In the genomic region with DNA sequence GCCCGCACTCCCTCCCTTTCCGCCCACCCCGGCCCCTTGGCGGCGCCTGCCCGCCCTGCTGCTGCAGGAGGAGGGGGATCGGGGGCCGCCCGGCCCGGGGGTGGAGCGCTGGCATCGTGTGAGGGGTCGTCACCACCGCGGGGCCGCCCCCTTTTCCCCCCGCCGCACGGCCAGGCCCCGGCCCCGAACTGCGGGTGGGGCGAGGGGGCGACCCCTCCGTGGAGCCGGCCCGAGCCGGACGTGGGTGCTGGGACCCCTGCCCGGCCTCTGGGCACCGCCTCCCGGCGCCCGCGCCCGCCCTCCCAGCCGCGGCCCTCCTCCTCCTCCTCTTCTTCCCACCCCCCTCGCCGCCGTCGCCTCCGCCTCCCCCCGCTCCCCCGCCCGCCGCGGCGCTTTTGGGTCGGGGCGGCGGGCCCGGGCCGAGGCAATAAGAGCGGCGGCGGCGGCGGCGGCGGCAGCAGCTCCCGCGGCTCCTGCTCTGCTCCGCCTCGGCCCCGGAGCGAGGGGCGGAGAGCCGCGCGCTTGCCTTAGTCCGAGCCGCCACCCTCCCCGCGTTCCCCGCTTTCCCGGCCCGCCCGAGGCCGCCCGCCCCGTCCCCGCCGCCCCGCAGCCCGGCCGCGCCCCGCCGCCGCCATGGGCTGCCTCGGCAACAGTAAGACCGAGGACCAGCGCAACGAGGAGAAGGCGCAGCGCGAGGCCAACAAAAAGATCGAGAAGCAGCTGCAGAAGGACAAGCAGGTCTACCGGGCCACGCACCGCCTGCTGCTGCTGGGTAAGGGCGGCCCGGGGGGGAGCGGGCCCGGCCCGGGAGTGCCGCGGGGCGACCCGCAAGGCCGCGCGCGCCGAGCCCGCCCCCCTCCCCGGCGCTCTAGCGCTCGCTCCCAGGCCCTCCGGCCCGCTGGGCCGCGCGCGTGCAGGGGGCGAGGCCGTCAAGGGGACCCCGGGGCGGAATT, we compare ENCODE assay signal across 8 mouse cellular contexts. TPM values are rescaled to one million over a fixed set of nuclear protein-coding genes. Genes with fewer than 3 reads are reported as not detected.
DNase-seq lines count a peak whose midpoint lies in the region; ATAC-seq and TF ChIP-seq lines count a peak whose summit lies in the region.

No protein-coding gene starts in this region.

- H3K9ac ChIP-seq in heart, embryonic 16.5 days (ENCODE audit: low read length), result peak overlapping the region; percentile 100

- H3K27ac ChIP-seq in brown adipose tissue, adult 24 weeks (replicated peaks; ENCODE audit: low read depth, low read length), result peak overlapping the region; percentile 90
- H3K27ac ChIP-seq in forebrain, embryonic 10.5 days, result peak overlapping the region; percentile 100
- H3K27ac ChIP-seq in heart, embryonic 16.5 days (ENCODE audit: low read length), result peak overlapping the region; percentile 99

- H3K4me3 ChIP-seq in brown adipose tissue, adult 24 weeks (ENCODE audit: insufficient read depth, low read depth, low read length), result peak overlapping the region; percentile 85
- peak overlapping the region; percentile 98 for H3K4me3 ChIP-seq in forebrain, embryonic 10.5 days
- H3K4me3 ChIP-seq in heart, embryonic 16.5 days (ENCODE audit: low read length), result peak overlapping the region; percentile 96
- peak overlapping the region; percentile 72 for H3K4me3 ChIP-seq in lung, adult 2 months (replicated peaks; ENCODE audit: extremely low read depth, low read depth, low read length)

- H3K4me2 ChIP-seq in heart, embryonic 16.5 days (ENCODE audit: low read depth, low read length), result peak overlapping the region; percentile 72

- no peak for TF ChIP-seq CTCF in lung, adult 2 months (IDR thresholded peaks at IDR 0.05; ENCODE audit: insufficient read depth, low read length)

- H3K4me1 ChIP-seq in brown adipose tissue, adult 24 weeks (ENCODE audit: control insufficient read depth, insufficient read depth, insufficient read length, low read length), result peaks cover 13% of the 10 kb centered on the region
- peaks cover 65% of the 10 kb centered on the region for H3K4me1 ChIP-seq in forebrain, embryonic 10.5 days
- H3K4me1 ChIP-seq in heart, embryonic 16.5 days (ENCODE audit: control insufficient read depth, insufficient read depth, low read length), result peaks cover 38% of the 10 kb centered on the region
- peaks cover 16% of the 10 kb centered on the region for H3K4me1 ChIP-seq in lung, adult 2 months (ENCODE audit: control insufficient read depth, insufficient read depth, low read length)

- under 1% methylated on average over 92 of the region's 131 CpGs for WGBS in forebrain, embryonic 10.5 days
- under 1% methylated on average over 95 of the region's 131 CpGs for WGBS in heart, embryonic 16.5 days
- under 1% methylated on average over 103 of the region's 131 CpGs for WGBS in lung, adult 2 months

- DNase-seq in forebrain, embryonic 10.5 days (ENCODE audit: extremely low spot score, low spot score), result peak; percentile 87
- DNase-seq in kidney, postnatal 36 days, result peak; percentile 86 to 93
- peak; percentile 79 for DNase-seq in lung, adult 2 months
- DNase-seq in ovary, postnatal 10 days (ENCODE audit: low spot score), result peak; percentile 76
- peak; percentile 71 for DNase-seq in thymus, postnatal 0 days (ENCODE audit: low spot score)

- TF ChIP-seq POLR2A in lung, adult 2 months (IDR thresholded peaks at IDR 0.05; ENCODE audit: borderline replicate concordance, extremely low read depth, low read depth, low read length), result 0 out of 2 replicates have a peak, but pooled peaks have one; percentile 24

- ATAC-seq in CD4-positive, CD25-positive, alpha-beta regulatory T cell, adult 4 months, result peak; percentile 9
- peak; percentile 77 for ATAC-seq in heart, embryonic 16.5 days (replicated peaks; ENCODE audit: extremely low read depth, insufficient read depth, low FRiP score)

- peaks cover 5% of the 10 kb centered on the region; the same call in 1 of the 2 replicates for H3K27me3 ChIP-seq in forebrain, embryonic 10.5 days (ENCODE audit: poor library complexity, severe bottlenecking)
- no peaks in the 10 kb centered on the region for H3K27me3 ChIP-seq in heart, embryonic 16.5 days (ENCODE audit: control insufficient read depth, insufficient read depth, low read length)

- peaks cover 22% of the 10 kb centered on the region for H3K9me3 ChIP-seq in forebrain, embryonic 10.5 days
- 0 out of 2 replicates have a peak, but pooled peaks cover 4% of the 10 kb centered on the region for H3K9me3 ChIP-seq in heart, embryonic 16.5 days (replicated peaks; ENCODE audit: control insufficient read depth, low read length)

- H3K36me3 ChIP-seq in forebrain, embryonic 10.5 days (replicated peaks), result peaks cover 32% of the 10 kb centered on the region
- H3K36me3 ChIP-seq in heart, embryonic 16.5 days (ENCODE audit: control insufficient read depth, insufficient read depth), result 0 out of 2 replicates have a peak, but pooled peaks cover 2% of the 10 kb centered on the region

RNA-seq across cellular contexts. Expression of a gene that starts 16.6 kb away (rescaled TPM):
- polyA plus RNA-seq in CD4-positive, CD25-positive, alpha-beta regulatory T cell, adult 4 months (2017; shearing (Covaris generic)), result 1 to 10 TPM; 1.6 to 2.3 TPM
- polyA plus RNA-seq in brown adipose tissue, adult 24 weeks (2012; ENCODE audit: insufficient read depth, insufficient read length, missing spikeins), result 15.6 and 22.2 TPM in 2 replicates
- 5.9 and 8.1 TPM in 2 replicates for polyA plus RNA-seq in forebrain, embryonic 10.5 days (2016; fragmentation: Nextera tagmentation; extraction: Ambion mirVana)
- 33.4 and 41.6 TPM in 2 replicates for polyA plus RNA-seq in heart, embryonic 16.5 days (2015; fragmentation: Nextera tagmentation; extraction: Ambion mirVana)
- polyA plus RNA-seq in lung, adult 2 months (2012; rRNA removed), result not detected in 2 replicates
- polyA plus RNA-seq in thymus, postnatal 0 days (2015; fragmentation: Nextera tagmentation; extraction: Ambion mirVana), result 4.1 and 5.4 TPM in 2 replicates

RNA-seq across cellular contexts. Expression of a gene that starts 45.8 kb away (rescaled TPM):
- 100 to 1,000 TPM in 1 of 2 experiments, 10 to 100 TPM in 1; 96.1 to 130 TPM for polyA plus RNA-seq in CD4-positive, CD25-positive, alpha-beta regulatory T cell, adult 4 months (2017; shearing (Covaris generic))
- 2,899 and 4,504 TPM in 2 replicates for polyA plus RNA-seq in brown adipose tissue, adult 24 weeks (2012; ENCODE audit: insufficient read depth, insufficient read length, missing spikeins)
- polyA plus RNA-seq in forebrain, embryonic 10.5 days (2016; fragmentation: Nextera tagmentation; extraction: Ambion mirVana), result 880 and 928 TPM in 2 replicates
- polyA plus RNA-seq in heart, embryonic 16.5 days (2015; fragmentation: Nextera tagmentation; extraction: Ambion mirVana), result 1,284 and 1,464 TPM in 2 replicates
- 897 and 1,050 TPM in 2 replicates for polyA plus RNA-seq in lung, adult 2 months (2012; rRNA removed)
- polyA plus RNA-seq in thymus, postnatal 0 days (2015; fragmentation: Nextera tagmentation; extraction: Ambion mirVana), result 679 TPM in 2 replicates

Comparison
In these comparisons a context has a peak if more than half of its experiments do, and no peak if none do; other contexts are left out.
1. Peak in every context shown above with its lines: DNase-seq, ATAC-seq, H3K4me3 ChIP-seq and H3K27ac ChIP-seq.